Mouse (Mus musculus) hindbrain, postnatal 0 days (tissue): ENCODE results near the gene Akr1b8. TPM values are rescaled to one million over a fixed set of nuclear protein-coding genes. Genes with fewer than 3 reads are reported as not detected.

ENCODE experiments used
- ATAC-seq: fragments of 200-750 bp; cut with Nextera tagmentation; 2 replicates; pipeline ENCODE4 v1.8.0; 2017; ENCODE audit warnings: mild to moderate bottlenecking, moderate TSS enrichment, moderate library complexity
- DNase-seq: peaks from one replicate; pipeline ENCODE4 v3.0.0-alpha.2; 2015; ENCODE audit warnings: low spot score
- H3K27ac ChIP-seq: fragments of 300-500 bp; sonication (generic); 2 replicates; pipeline ENCODE4 v1.5.1; 2014; ENCODE audit warnings: mild to moderate bottlenecking
- H3K27me3 ChIP-seq: fragments of 300-500 bp; sonication (generic); 2 replicates; pipeline ENCODE4 v1.6.1; 2014; ENCODE audit warnings: low read length, mixed read lengths; ENCODE audit not compliant: insufficient read depth
- H3K36me3 ChIP-seq: fragments of 300-500 bp; sonication (generic); 2 replicates; pipeline ENCODE4 v1.6.1; 2014; ENCODE audit warnings: low read length, mixed read lengths; ENCODE audit not compliant: insufficient read depth
- H3K4me1 ChIP-seq: fragments of 300-500 bp; sonication (generic); 2 replicates; pipeline ENCODE4 v1.6.1; 2014; ENCODE audit warnings: antibody characterized with exemption, low read length, mixed read lengths; ENCODE audit not compliant: insufficient read depth
- H3K4me2 ChIP-seq: fragments of 300-500 bp; sonication (generic); 2 replicates; pipeline ENCODE4 v1.6.1; 2014; ENCODE audit warnings: low read depth, mild to moderate bottlenecking, low read length, moderate library complexity, mixed read lengths
- H3K4me3 ChIP-seq: fragments of 300-500 bp; sonication (generic); 2 replicates; pipeline ENCODE4 v1.5.1; 2014; ENCODE audit warnings: low read length
- H3K9ac ChIP-seq: fragments of 300-500 bp; sonication (generic); replicated peaks from 2 replicates; pipeline ENCODE4 v1.6.1; 2014; ENCODE audit warnings: mild to moderate bottlenecking, low read length, moderate library complexity, mixed read lengths
- H3K9me3 ChIP-seq: fragments of 300-500 bp; sonication (generic); 2 replicates; pipeline ENCODE4 v1.6.1; 2016; ENCODE audit warnings: low read length, mixed read lengths
- CTCF ChIP-seq: IDR thresholded peaks from 2 replicates; pipeline ENCODE4 v1.5.1; 2016; ENCODE audit warnings: antibody characterized with exemption, control low read depth, low read depth
- WGBS: fragments of 180-500 bp; shearing (Covaris S2); extraction: QIAGEN DNeasy Blood & Tissue Kit; methylation state at CpG from one replicate; pipeline ENCODE4 v1.1.7; 2014; 5-methylcytosine and 5-hydroxymethylcytosine counted together
- polyA plus RNA-seq: library from polyadenylated mRNA; unstranded; fragments of >200 nt; fragmentation: Nextera tagmentation; extraction: Ambion mirVana; gene quantifications from 2 replicates; pipeline ENCODE4 v1.2.1, GENCODE M21; 2015
- total RNA-seq: library from RNA; depleted of rRNA; stranded (reverse); fragments of >200 nt; gene quantifications from 2 replicates; pipeline ENCODE4 v1.2.3, GENCODE M21; 2014

The Akr1b8 gene
- total and polyA plus RNA-seq, 2 experiments from 2014 or later: 1.6 to 3.8 TPM

GRCm38 (mm10) chr6:34383401-34383800 is 29.5 kb downstream of the Akr1b8 start:
- 48% methylated on average over 8 of the region's 8 CpGs for WGBS
- no peak overlapping the region for H3K27ac ChIP-seq
- no peaks in the 10 kb centered on the region for H3K9me3 ChIP-seq
- H3K36me3 ChIP-seq: no peaks in the 10 kb centered on the region
- DNase-seq: no peak
- ATAC-seq: no peak
- H3K4me3 ChIP-seq: no peak overlapping the region
- H3K4me2 ChIP-seq: no peak overlapping the region; the same call in 1 of the 2 replicates
- no peaks in the 10 kb centered on the region for H3K27me3 ChIP-seq
- no peak overlapping the region for H3K9ac ChIP-seq
- no peak for TF ChIP-seq CTCF
- no peaks in the 10 kb centered on the region for H3K4me1 ChIP-seq

- Histone ChIP-seq H3K4me3 (peak within 1 kb of the TSS; percentile 44), H3K27ac (peak within 1 kb of the TSS; percentile 64), H3K4me2 (peak within 1 kb of the TSS; percentile 66), H3K9me3 (no peaks in the 10 kb centered on the region), H3K27me3 (no peaks in the 10 kb centered on the region), H3K9ac (peak within 1 kb of the TSS; percentile 37), H3K4me1 (no peaks in the 10 kb centered on the region), H3K36me3 (no peaks in the 10 kb centered on the region)
- peak; percentile 87 for DNase-seq
- TF ChIP-seq CTCF: no peak
- peak; percentile 87 for ATAC-seq
- 2% methylated on average over 17 of the region's 17 CpGs for WGBS
Measured at GRCm38 (mm10) chr6:34384110-34384661, 30.3 kb downstream of the Akr1b8 start, which contains the start of gene Akr1b10. TSS of gene Akr1b10 (plus strand) at chr6:34384218.

- peak overlapping the region; percentile 66 for H3K4me2 ChIP-seq
- no peaks in the 10 kb centered on the region for H3K9me3 ChIP-seq
- 4% methylated on average over 13 of the region's 13 CpGs for WGBS
- peak overlapping the region; percentile 44 for H3K4me3 ChIP-seq
- peak overlapping the region; percentile 64 for H3K27ac ChIP-seq
- no peaks in the 10 kb centered on the region for H3K27me3 ChIP-seq
- no peaks in the 10 kb centered on the region for H3K4me1 ChIP-seq
- ATAC-seq (peak; percentile 64; the same call in 1 of the 2 replicates), DNase-seq (peak; percentile 31)
- TF ChIP-seq CTCF: no peak
- no peaks in the 10 kb centered on the region for H3K36me3 ChIP-seq
- H3K9ac ChIP-seq: 0 out of 2 replicates have a peak overlapping the region, but pooled peaks have one; percentile 37
Measured at GRCm38 (mm10) chr6:34384701-34385370, 30.9 kb downstream of the Akr1b8 start.

GRCm38 (mm10) chr6:34388420-34389156 is 34.7 kb downstream of the Akr1b8 start:
- Histone ChIP-seq H3K27me3 (no peaks in the 10 kb centered on the region), H3K9ac (no peak overlapping the region), H3K4me3 (no peak overlapping the region), H3K27ac (no peak overlapping the region), H3K36me3 (no peaks in the 10 kb centered on the region), H3K4me1 (no peaks in the 10 kb centered on the region), H3K4me2 (no peak overlapping the region), H3K9me3 (peaks cover 4% of the 10 kb centered on the region; the same call in 1 of the 2 replicates)
- no peak for TF ChIP-seq CTCF
- ATAC-seq (no peak), DNase-seq (peak; percentile 8)
- WGBS: 75% methylated on average over 4 of the region's 4 CpGs

GRCm38 (mm10) chr6:34395897-34396296 is 42.0 kb downstream of the Akr1b8 start:
- H3K4me3 ChIP-seq: no peak overlapping the region
- H3K27me3 ChIP-seq: no peaks in the 10 kb centered on the region
- ATAC-seq: no peak
- no peak for DNase-seq
- no peaks in the 10 kb centered on the region for H3K4me1 ChIP-seq
- no peak overlapping the region for H3K4me2 ChIP-seq
- H3K9ac ChIP-seq: no peak overlapping the region
- TF ChIP-seq CTCF: no peak
- no peaks in the 10 kb centered on the region for H3K36me3 ChIP-seq
- no peak overlapping the region for H3K27ac ChIP-seq
- WGBS: 79% methylated on average over 5 of the region's 5 CpGs
- peaks cover 3% of the 10 kb centered on the region; the same call in 1 of the 2 replicates for H3K9me3 ChIP-seq

GRCm38 (mm10) chr6:34398431-34398830 is 44.5 kb downstream of the Akr1b8 start:
- Histone ChIP-seq H3K4me3 (no peak overlapping the region), H3K9ac (no peak overlapping the region), H3K27me3 (no peaks in the 10 kb centered on the region), H3K4me2 (no peak overlapping the region), H3K4me1 (no peaks in the 10 kb centered on the region), H3K27ac (no peak overlapping the region), H3K36me3 (no peaks in the 10 kb centered on the region), H3K9me3 (no peaks in the 10 kb centered on the region)
- no peak for TF ChIP-seq CTCF
- DNase-seq (no peak), ATAC-seq (no peak)
- 93% methylated on average over 6 of the region's 6 CpGs for WGBS
